Mouse (Mus musculus) retina, embryonic 14.5 days (tissue): Measurements from ENCODE around the gene Atg10.
A peak's percentile ranks its signal among the peaks of the same experiment; 100 is the strongest.

ENCODE experiments used
- DNase-seq: peaks from one replicate; pipeline ENCODE4 v3.0.0-alpha.2; 2015; ENCODE audit warnings: low spot score

The Atg10 gene

GRCm38 (mm10) chr13:91114880-91115279 lies 108.9 kb downstream of the Atg10 start:
- no peak for DNase-seq

GRCm38 (mm10) chr13:91107308-91107946 lies 116.3 kb downstream of the Atg10 start:
- DNase-seq = no peak

- no peak for DNase-seq
Observed at GRCm38 (mm10) chr13:91102238-91102637, 121.5 kb downstream of the Atg10 start.

- no peak for DNase-seq
Observed at GRCm38 (mm10) chr13:91100417-91100816, 123.4 kb downstream of the Atg10 start.

- DNase-seq = no peak
Observed at GRCm38 (mm10) chr13:91094851-91095250, 128.9 kb downstream of the Atg10 start.

- no peak for DNase-seq
Observed at GRCm38 (mm10) chr13:91094196-91094595, 129.6 kb downstream of the Atg10 start.

GRCm38 (mm10) chr13:91093610-91094009 lies 130.2 kb downstream of the Atg10 start:
- no peak for DNase-seq

- peak; percentile 66 for DNase-seq
Observed at GRCm38 (mm10) chr13:91093162-91093561, 130.6 kb downstream of the Atg10 start.

- DNase-seq = no peak
Observed at GRCm38 (mm10) chr13:91091731-91092190, 132.0 kb downstream of the Atg10 start.

GRCm38 (mm10) chr13:91090861-91091730 lies 132.7 kb downstream of the Atg10 start:
- DNase-seq = no peak

GRCm38 (mm10) chr13:91086361-91086900 lies 137.3 kb downstream of the Atg10 start:
- DNase-seq = no peak

GRCm38 (mm10) chr13:91072351-91072750 lies 151.4 kb downstream of the Atg10 start:
- DNase-seq = no peak

GRCm38 (mm10) chr13:91060871-91061270 lies 162.9 kb downstream of the Atg10 start:
- DNase-seq = no peak

- no peak for DNase-seq
Observed at GRCm38 (mm10) chr13:91048171-91048570, 175.6 kb downstream of the Atg10 start.

- DNase-seq = no peak
Observed at GRCm38 (mm10) chr13:91046851-91047250, 176.9 kb downstream of the Atg10 start.

- no peak for DNase-seq
Observed at GRCm38 (mm10) chr13:91041236-91041635, 182.5 kb downstream of the Atg10 start.

- no peak for DNase-seq
Observed at GRCm38 (mm10) chr13:91040421-91040820, 183.3 kb downstream of the Atg10 start.

- peak; percentile 65 for DNase-seq
Observed at GRCm38 (mm10) chr13:91039201-91039807, 184.5 kb downstream of the Atg10 start.

- no peak for DNase-seq
Observed at GRCm38 (mm10) chr13:91038636-91039035, 185.1 kb downstream of the Atg10 start.

- DNase-seq = no peak
Observed at GRCm38 (mm10) chr13:91038034-91038433, 185.7 kb downstream of the Atg10 start.

- DNase-seq = no peak
Observed at GRCm38 (mm10) chr13:91037405-91037804, 186.4 kb downstream of the Atg10 start.

- DNase-seq = peak; percentile 2
Observed at GRCm38 (mm10) chr13:91031836-91032235, 191.9 kb downstream of the Atg10 start.
